Mouse (Mus musculus) forebrain, embryonic 11.5 days (tissue): ENCODE measurements around the gene Ranbp1. TPM values are rescaled to one million over a fixed set of nuclear protein-coding genes. Genes with fewer than 3 reads are reported as not detected.
A peak's percentile ranks its signal among the peaks of the same experiment; 100 is the strongest.

Source experiments
- ATAC-seq: fragments of 200-750 bp; cut with Nextera tagmentation; replicated peaks from 2 replicates; pipeline ENCODE4 v1.8.0; 2017; ENCODE audit warnings: moderate TSS enrichment; ENCODE audit not compliant: low FRiP score
- DNase-seq: peaks from one replicate; pipeline ENCODE4 v3.0.0-alpha.2; 2017; ENCODE audit warnings: low spot score
- H3K27ac ChIP-seq: fragments of 300-500 bp; sonication (generic); 2 replicates; pipeline ENCODE4 v1.5.1; 2014; ENCODE audit warnings: low read depth, low read length
- H3K27me3 ChIP-seq: fragments of 300-500 bp; sonication (generic); 2 replicates; pipeline ENCODE4 v1.6.1; 2014; ENCODE audit warnings: mild to moderate bottlenecking, low read length, mixed read lengths; ENCODE audit not compliant: control insufficient read depth, insufficient read depth
- H3K36me3 ChIP-seq: fragments of 300-500 bp; sonication (generic); 2 replicates; pipeline ENCODE4 v1.6.1; 2014; ENCODE audit warnings: mild to moderate bottlenecking, low read length, moderate library complexity, mixed read lengths; ENCODE audit not compliant: control insufficient read depth, insufficient read depth
- H3K4me1 ChIP-seq: fragments of 300-500 bp; sonication (generic); replicated peaks from 2 replicates; pipeline ENCODE4 v1.6.1; 2014; ENCODE audit warnings: low read length, mixed read lengths; ENCODE audit not compliant: control insufficient read depth, insufficient read depth
- H3K4me2 ChIP-seq: fragments of 300-500 bp; sonication (generic); 2 replicates; pipeline ENCODE4 v1.6.1; 2014; ENCODE audit warnings: low read depth, mild to moderate bottlenecking, low read length, moderate library complexity, mixed read lengths; ENCODE audit not compliant: severe bottlenecking
- H3K4me3 ChIP-seq: fragments of 300-500 bp; sonication (generic); 2 replicates; pipeline ENCODE4 v1.5.1; 2014; ENCODE audit warnings: low read depth, low read length
- H3K9ac ChIP-seq: fragments of 300-500 bp; sonication (generic); 2 replicates; pipeline ENCODE4 v1.6.1; 2014; ENCODE audit warnings: low read length
- H3K9me3 ChIP-seq: fragments of 300-500 bp; sonication (generic); 2 replicates; pipeline ENCODE4 v1.6.1; 2016; ENCODE audit warnings: low read length, mixed read lengths; ENCODE audit not compliant: control insufficient read depth
- WGBS: fragments of 180-500 bp; shearing (Covaris S2); extraction: QIAGEN DNeasy Blood & Tissue Kit; methylation state at CpG from one replicate; pipeline ENCODE4 v1.1.7; 2014; 5-methylcytosine and 5-hydroxymethylcytosine counted together
- polyA plus RNA-seq: library from polyadenylated mRNA; unstranded; fragments of >200 nt; fragmentation: Nextera tagmentation; extraction: Ambion mirVana; gene quantifications from 2 replicates; pipeline ENCODE4 v1.2.1, GENCODE M21; 2014

The Ranbp1 gene
- polyA plus RNA-seq, 1 experiment from 2014 or later = 1,252 TPM

DNA sequence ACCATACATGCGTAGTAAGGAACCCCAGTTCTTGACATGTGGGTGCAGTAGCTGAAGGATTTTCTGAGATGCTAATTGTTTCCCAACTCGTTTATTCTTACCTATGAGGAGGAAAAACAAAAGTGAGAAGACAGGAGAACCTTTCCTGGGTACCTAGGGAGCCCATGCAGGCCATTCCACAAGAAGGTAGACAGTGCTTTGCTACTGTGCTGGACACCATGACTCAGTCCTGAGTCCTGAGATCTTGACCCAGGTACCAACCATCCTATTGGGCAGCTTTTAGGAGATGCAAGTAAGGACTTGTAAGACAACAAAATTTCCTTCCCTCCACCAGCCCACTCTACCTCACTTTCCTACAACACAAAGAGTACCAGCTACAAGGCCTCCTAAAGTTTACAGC, 9.7 kb upstream of the Ranbp1 start, which contains the start of gene Gm49776:
Gm49776 (minus strand) TSS at position 101 of the 400 bp plus-strand sequence.
- DNase-seq (peak; percentile 23), ATAC-seq (no peak)
- Histone ChIP-seq H3K4me2 (no peak within 1 kb of the TSS), H3K4me1 (no peaks in the 10 kb centered on the region), H3K27me3 (no peaks in the 10 kb centered on the region), H3K4me3 (no peak within 1 kb of the TSS), H3K36me3 (peaks cover 59% of the 10 kb centered on the region), H3K9ac (no peak within 1 kb of the TSS), H3K9me3 (no peaks in the 10 kb centered on the region), H3K27ac (no peak within 1 kb of the TSS)
- 98% methylated on average over 2 of the region's 2 CpGs for WGBS

DNA sequence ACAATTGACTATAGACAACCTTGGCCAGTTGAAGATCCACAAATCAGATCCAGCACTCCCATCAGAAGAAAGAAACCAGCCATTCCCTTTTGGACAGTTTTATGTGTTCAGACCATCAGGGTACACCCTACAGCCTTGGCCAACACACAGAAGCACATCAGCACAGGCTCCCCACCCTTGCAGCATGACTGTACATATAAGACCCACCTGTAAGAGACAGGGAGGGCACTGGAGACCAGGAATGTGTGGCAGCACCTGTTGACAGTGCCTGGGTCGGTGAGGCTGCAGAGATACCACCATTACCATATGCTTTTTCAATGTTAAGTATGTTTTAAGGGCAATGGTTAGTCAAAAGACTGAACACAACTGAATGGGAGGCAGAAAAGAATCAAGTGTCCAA, 5.3 kb upstream of the Ranbp1 start:
- H3K36me3 ChIP-seq = peaks cover 31% of the 10 kb centered on the region
- WGBS = 91% methylated on average over 1 of the region's 1 CpGs
- H3K4me3 ChIP-seq = no peak overlapping the region
- H3K27me3 ChIP-seq = no peaks in the 10 kb centered on the region
- peak; percentile 48 for DNase-seq
- H3K9me3 ChIP-seq = no peaks in the 10 kb centered on the region
- H3K4me2 ChIP-seq = no peak overlapping the region
- no peak overlapping the region for H3K27ac ChIP-seq
- peaks cover 13% of the 10 kb centered on the region for H3K4me1 ChIP-seq
- no peak for ATAC-seq
- no peak overlapping the region for H3K9ac ChIP-seq

DNA sequence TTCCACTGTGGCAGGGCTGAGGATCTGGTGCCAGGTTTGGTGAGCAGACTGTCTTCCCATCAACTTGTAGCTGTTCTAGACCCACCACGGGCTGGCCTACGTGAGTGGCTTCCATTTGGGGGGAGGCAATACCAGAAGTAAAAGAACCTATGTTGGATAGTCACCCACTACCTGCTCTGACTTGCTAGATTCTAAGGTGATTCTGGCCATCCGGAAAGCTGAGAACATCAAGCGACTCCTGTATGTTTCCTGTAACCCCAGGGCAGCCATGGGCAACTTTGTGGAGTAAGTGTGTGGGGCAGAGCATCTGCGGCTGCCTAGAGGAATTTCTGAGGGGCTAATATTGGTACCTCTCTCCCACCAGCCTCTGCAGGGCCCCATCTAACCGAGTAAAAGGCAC, 4.2 kb upstream of the Ranbp1 start:
- Histone ChIP-seq H3K36me3 (peaks cover 23% of the 10 kb centered on the region), H3K27me3 (no peaks in the 10 kb centered on the region), H3K9me3 (no peaks in the 10 kb centered on the region), H3K4me3 (no peak overlapping the region), H3K9ac (no peak overlapping the region), H3K4me2 (no peak overlapping the region), H3K4me1 (peaks cover 13% of the 10 kb centered on the region), H3K27ac (no peak overlapping the region)
- peak; percentile 51 for DNase-seq
- ATAC-seq = no peak
- WGBS = 88% methylated on average over 6 of the region's 6 CpGs

DNA sequence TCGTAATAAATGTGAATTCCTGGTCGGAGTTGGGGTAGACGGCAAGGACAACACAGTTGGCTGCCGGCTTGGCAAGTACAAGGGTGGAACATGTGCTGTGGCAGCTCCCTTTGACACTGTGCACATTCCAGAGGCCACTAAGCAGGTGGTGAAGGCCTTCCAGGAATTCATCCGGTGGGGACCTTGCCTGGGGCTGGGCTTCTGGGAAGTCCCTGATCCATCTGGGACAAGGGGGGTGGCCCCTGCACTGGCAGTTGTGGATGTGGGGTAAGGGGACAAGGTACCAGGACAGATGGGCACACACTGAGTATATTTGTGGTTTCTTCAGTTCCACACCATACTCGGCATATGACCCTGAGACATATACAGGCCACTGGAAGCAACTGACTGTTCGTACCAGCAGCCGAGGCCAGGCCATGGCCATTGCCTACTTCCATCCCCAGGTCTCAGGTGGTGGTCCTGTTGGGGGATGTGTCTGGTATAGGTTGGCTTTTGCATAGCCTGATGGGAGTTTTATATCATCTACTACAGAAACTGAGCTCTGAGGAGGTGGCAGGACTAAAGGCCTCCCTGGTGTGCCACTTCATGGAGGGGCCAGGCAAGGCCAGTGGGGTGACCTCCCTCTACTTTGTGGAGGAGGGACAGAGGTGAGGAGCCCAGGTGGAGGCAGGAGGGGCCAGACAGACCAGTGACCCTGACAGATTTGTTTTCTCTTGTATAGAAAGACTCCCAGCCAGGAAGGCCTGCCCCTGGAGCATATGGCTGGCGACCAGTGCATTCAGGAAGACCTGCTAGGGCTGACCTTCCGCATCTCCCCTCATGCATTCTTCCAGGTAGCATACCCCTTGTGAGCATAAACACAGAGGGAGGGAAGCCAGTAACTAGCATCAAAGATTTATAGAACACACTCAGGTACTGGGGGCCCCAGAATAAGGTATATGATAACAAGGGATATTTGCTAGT, 2.6 kb upstream of the Ranbp1 start:
- H3K36me3 ChIP-seq = peaks cover 17% of the 10 kb centered on the region
- H3K4me2 ChIP-seq = peak overlapping the region; percentile 89; the same call in 1 of the 2 replicates
- WGBS = 75% methylated on average over 10 of the region's 10 CpGs
- no peaks in the 10 kb centered on the region for H3K27me3 ChIP-seq
- H3K9me3 ChIP-seq = no peaks in the 10 kb centered on the region
- H3K4me1 ChIP-seq = peaks cover 15% of the 10 kb centered on the region
- ATAC-seq (no peak), DNase-seq (peak; percentile 68)
- peak overlapping the region; percentile 97 for H3K4me3 ChIP-seq
- peak overlapping the region; percentile 4; the same call in 1 of the 2 replicates for H3K9ac ChIP-seq
- H3K27ac ChIP-seq = no peak overlapping the region

DNA sequence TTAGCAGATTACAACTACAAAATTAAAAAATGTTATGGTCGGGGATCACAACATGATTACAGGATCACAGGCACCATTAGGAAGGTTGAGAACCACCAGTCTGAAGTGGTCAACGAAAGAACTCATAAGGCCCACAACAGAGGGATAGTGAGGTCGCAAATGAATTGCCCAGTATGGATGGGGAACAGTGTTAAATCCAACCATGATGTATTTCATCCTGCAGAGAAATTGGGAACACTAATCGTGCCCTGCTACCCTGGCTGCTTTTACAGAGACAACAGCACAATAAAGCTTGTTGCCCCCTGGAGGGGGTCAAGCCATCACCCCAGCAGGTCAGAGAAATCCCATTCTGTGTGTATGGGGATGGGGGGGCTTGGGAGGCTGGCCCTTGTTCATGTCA, 1.7 kb upstream of the Ranbp1 start:
- Histone ChIP-seq H3K4me3 (peak overlapping the region; percentile 97), H3K4me1 (peaks cover 16% of the 10 kb centered on the region), H3K9ac (peak overlapping the region; percentile 74), H3K4me2 (peak overlapping the region; percentile 89), H3K36me3 (peaks cover 17% of the 10 kb centered on the region), H3K27ac (no peak overlapping the region), H3K9me3 (no peaks in the 10 kb centered on the region), H3K27me3 (no peaks in the 10 kb centered on the region)
- 56% methylated on average over 4 of the region's 4 CpGs for WGBS
- DNase-seq = peak; percentile 54
- ATAC-seq = no peak

DNA sequence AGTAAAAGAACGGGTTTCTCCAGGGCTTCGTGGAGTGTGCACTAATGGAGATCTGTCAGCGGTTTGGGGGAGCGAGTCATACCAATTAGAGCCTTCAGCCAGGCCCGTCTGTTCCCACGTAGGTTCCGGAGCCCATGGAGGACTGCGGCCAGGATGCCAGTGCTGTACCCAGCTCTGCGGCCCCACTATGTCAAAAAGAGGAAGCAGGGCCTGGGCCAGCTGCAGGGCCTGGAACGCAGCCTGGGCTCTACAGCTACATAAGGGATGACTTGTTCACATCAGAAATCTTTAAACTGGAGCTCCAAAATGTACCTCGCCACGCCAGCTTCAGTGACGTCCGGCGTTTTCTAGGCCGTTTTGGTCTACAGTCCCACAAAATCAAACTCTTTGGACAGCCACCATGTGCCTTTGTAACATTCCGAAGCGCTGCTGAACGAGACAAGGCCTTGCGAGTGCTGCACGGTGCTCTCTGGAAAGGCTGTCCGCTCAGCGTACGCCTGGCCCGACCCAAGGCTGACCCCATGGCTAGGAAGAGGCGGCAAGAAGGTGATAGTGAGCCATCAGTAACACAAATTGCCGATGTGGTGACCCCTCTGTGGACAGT, 934 bp upstream of the Ranbp1 start:
- H3K27me3 ChIP-seq = no peaks in the 10 kb centered on the region
- ATAC-seq (no peak; the same call in 1 of the 2 replicates), DNase-seq (peak; percentile 75)
- peak overlapping the region; percentile 74 for H3K9ac ChIP-seq
- peaks cover 16% of the 10 kb centered on the region for H3K4me1 ChIP-seq
- H3K4me3 ChIP-seq = peak overlapping the region; percentile 97
- H3K27ac ChIP-seq = peak overlapping the region; percentile 77
- peaks cover 24% of the 10 kb centered on the region for H3K36me3 ChIP-seq
- no peaks in the 10 kb centered on the region for H3K9me3 ChIP-seq
- H3K4me2 ChIP-seq = peak overlapping the region; percentile 89
- WGBS = 14% methylated on average over 27 of the region's 27 CpGs

DNA sequence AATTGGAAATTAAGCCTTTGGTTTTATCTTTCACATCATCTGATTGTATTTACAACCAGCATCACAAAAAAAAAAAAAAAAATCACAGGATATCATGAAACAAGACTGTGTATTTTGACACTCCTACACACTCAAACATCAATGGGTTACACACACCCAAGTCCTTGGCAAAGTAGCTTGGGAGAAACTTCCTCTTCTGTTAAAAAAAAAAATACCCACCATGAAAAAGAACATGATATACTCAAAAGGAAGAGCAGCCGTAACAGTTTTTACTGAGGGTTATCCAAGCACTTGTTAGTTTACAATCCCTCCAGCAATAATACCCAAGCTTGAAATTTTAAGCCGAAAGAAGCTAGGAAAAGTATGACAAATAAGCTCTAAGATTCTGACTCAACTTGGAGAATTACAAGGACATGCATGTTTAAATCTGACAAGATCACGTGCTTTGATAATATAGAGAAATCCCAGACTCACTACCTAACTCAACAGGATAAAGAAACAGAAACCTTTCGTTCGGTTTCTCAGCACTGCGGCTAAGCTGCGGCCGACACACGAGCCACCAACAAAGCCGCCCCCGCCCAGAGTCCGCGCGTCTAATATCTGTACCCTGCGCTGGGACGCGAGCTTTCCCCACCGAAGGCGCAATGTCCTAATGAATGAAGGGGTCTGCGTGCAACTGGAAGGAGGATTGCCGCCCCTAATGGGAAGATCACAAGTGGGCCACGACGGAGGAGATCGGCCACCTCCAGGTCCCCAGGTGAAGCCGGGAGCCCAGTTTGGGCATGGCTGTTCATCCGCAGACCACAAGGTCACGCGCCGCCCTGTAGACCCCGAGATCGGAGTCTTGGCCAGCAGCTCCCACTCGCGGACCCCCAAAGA, 772 bp downstream of the Ranbp1 start:
- DNase-seq = no peak
- WGBS = 1% methylated on average over 26 of the region's 33 CpGs
- 0 out of 2 replicates have a peak, but pooled peaks have one; percentile 1 for ATAC-seq
- Histone ChIP-seq H3K36me3 (peaks cover 31% of the 10 kb centered on the region), H3K9me3 (no peaks in the 10 kb centered on the region), H3K27me3 (no peaks in the 10 kb centered on the region), H3K9ac (peak overlapping the region; percentile 99), H3K4me3 (peak overlapping the region; percentile 97), H3K27ac (peak overlapping the region; percentile 89), H3K4me1 (peaks cover 16% of the 10 kb centered on the region), H3K4me2 (peak overlapping the region; percentile 61)

DNA sequence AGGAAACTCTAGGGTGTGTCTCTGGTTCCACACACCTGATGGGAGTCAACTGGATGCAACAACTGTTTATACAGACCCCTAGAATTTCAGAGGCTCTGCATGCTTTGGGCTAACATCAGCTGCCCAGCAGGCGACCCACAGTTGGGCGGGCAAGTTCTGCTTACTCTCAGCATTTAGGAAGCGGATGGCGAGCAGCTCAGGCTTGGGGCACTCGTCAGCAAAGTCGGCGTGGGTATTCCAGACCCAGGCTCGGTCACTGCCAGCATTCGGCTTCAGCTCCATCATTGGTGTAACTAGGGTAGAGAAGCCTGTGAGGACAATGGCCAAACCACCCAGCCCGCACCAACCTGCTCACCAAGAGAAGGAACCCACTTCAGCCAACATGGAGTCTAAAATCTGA, 7.0 kb downstream of the Ranbp1 start:
- ATAC-seq (no peak), DNase-seq (no peak)
- H3K9ac ChIP-seq = no peak overlapping the region
- H3K9me3 ChIP-seq = no peaks in the 10 kb centered on the region
- H3K36me3 ChIP-seq = peaks cover 51% of the 10 kb centered on the region
- 90% methylated on average over 10 of the region's 10 CpGs for WGBS
- H3K27me3 ChIP-seq = no peaks in the 10 kb centered on the region
- H3K4me2 ChIP-seq = no peak overlapping the region
- no peak overlapping the region for H3K4me3 ChIP-seq
- 0 out of 2 replicates have a peak, but pooled peaks cover 1% of the 10 kb centered on the region for H3K4me1 ChIP-seq
- no peak overlapping the region for H3K27ac ChIP-seq
